Mouse (Mus musculus) kidney, embryonic 16.5 days (tissue): ENCODE measurements around the gene Il15. TPM values are rescaled to one million over a fixed set of nuclear protein-coding genes. Genes with fewer than 3 reads are reported as not detected.

Experiments
- ATAC-seq: fragments of 200-750 bp; cut with Nextera tagmentation; 2 replicates; pipeline ENCODE4 v1.8.0; 2017; ENCODE audit warnings: moderate TSS enrichment; ENCODE audit not compliant: low FRiP score, low TSS enrichment
- H3K27ac ChIP-seq: fragments of 300-500 bp; sonication (generic); 2 replicates; pipeline ENCODE4 v1.5.1; 2014; ENCODE audit warnings: low read length
- H3K27me3 ChIP-seq: fragments of 300-500 bp; sonication (generic); 2 replicates; pipeline ENCODE4 v1.6.1; 2014; ENCODE audit warnings: low read length, control low read depth, mixed read lengths; ENCODE audit not compliant: insufficient read depth
- H3K36me3 ChIP-seq: fragments of 300-500 bp; sonication (generic); 2 replicates; pipeline ENCODE4 v1.6.1; 2014; ENCODE audit warnings: low read length, control low read depth, mixed read lengths; ENCODE audit not compliant: insufficient read depth
- H3K4me1 ChIP-seq: fragments of 300-500 bp; sonication (generic); 2 replicates; pipeline ENCODE4 v1.6.1; 2014; ENCODE audit warnings: low read length, control low read depth, mixed read lengths; ENCODE audit not compliant: insufficient read depth
- H3K4me2 ChIP-seq: fragments of 300-500 bp; sonication (generic); replicated peaks from 2 replicates; pipeline ENCODE4 v1.6.1; 2014; ENCODE audit warnings: low read depth, low read length
- H3K4me3 ChIP-seq: fragments of 300-500 bp; sonication (generic); 2 replicates; pipeline ENCODE4 v1.5.1; 2014; ENCODE audit warnings: mild to moderate bottlenecking, low read length
- H3K9ac ChIP-seq: fragments of 300-500 bp; sonication (generic); replicated peaks from 2 replicates; pipeline ENCODE4 v1.6.1; 2014; ENCODE audit warnings: low read length
- H3K9me3 ChIP-seq: fragments of 300-500 bp; sonication (generic); 2 replicates; pipeline ENCODE4 v1.6.1; 2016; ENCODE audit warnings: low read length, control low read depth
- WGBS: fragments of 180-500 bp; shearing (Covaris S2); extraction: QIAGEN DNeasy Blood & Tissue Kit; methylation state at CpG from one replicate; pipeline ENCODE4 v1.1.7; 2014; 5-methylcytosine and 5-hydroxymethylcytosine counted together
- polyA plus RNA-seq: library from polyadenylated mRNA; unstranded; fragments of >200 nt; fragmentation: Nextera tagmentation; extraction: Ambion mirVana; gene quantifications from 2 replicates; pipeline ENCODE4 v1.2.1, GENCODE M21; 2015

The Il15 gene
- polyA plus RNA-seq, 1 experiment from 2014 or later, result 7.2 TPM

DNA sequence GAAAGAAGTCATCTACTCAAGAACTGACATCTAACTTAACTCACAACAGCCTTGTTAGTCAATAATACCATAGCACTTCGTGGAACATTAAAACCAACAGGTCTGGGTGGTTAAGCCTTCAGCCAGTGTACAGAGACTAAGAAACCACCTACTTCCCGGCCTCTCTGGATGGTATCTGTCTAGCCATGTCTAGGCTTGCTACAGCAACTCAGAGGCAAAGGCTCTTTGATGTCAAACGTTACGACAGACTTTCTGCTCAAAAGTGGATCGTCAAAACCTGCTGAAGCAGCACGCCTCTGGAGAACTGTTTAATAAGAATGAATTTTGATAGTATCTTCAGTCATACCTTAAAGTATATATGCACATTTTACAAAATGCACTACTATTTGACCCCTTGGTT, 77.4 kb downstream of the Il15 start:
- no peak overlapping the region for H3K27ac ChIP-seq
- H3K4me2 ChIP-seq, result no peak overlapping the region
- H3K4me1 ChIP-seq, result no peaks in the 10 kb centered on the region
- no peaks in the 10 kb centered on the region for H3K27me3 ChIP-seq
- H3K9me3 ChIP-seq, result no peaks in the 10 kb centered on the region
- no peak for ATAC-seq
- H3K4me3 ChIP-seq, result no peak overlapping the region
- H3K9ac ChIP-seq, result no peak overlapping the region
- 69% methylated on average over 6 of the region's 6 CpGs for WGBS
- no peaks in the 10 kb centered on the region for H3K36me3 ChIP-seq

- ATAC-seq, result no peak
- Histone ChIP-seq H3K27me3 (no peaks in the 10 kb centered on the region), H3K27ac (no peak overlapping the region), H3K9ac (no peak overlapping the region), H3K36me3 (no peaks in the 10 kb centered on the region), H3K4me2 (no peak overlapping the region), H3K4me1 (no peaks in the 10 kb centered on the region), H3K9me3 (no peaks in the 10 kb centered on the region), H3K4me3 (no peak overlapping the region)
- WGBS, result 77% methylated on average over 3 of the region's 3 CpGs
These were observed 85.6 kb downstream of the Il15 start for GRCm38 (mm10) chr8:82317446-82317845.

DNA sequence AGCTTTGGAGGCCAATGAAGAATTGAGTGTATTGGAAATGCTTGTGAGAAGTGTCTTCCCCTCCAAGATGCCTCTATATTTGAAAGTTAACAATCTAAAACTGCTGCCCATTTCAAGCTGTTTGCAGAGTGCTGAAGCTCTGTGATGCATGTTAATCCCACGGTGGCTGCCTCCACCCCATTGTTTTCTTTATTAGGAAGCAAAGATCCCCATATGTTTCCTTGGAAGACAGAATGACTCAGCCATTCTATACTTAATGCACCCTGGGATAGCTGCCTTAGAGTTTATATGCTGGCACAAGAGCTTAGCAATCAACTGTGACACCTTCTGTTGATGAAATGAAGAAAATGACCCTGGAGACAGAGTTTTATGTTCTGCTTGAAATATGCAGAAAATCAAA, 96.6 kb downstream of the Il15 start:
- no peak for ATAC-seq
- no peaks in the 10 kb centered on the region for H3K36me3 ChIP-seq
- no peaks in the 10 kb centered on the region for H3K4me1 ChIP-seq
- no peaks in the 10 kb centered on the region for H3K27me3 ChIP-seq
- WGBS, result 7% methylated on average over 1 of the region's 1 CpGs
- H3K4me2 ChIP-seq, result no peak overlapping the region
- H3K4me3 ChIP-seq, result no peak overlapping the region
- H3K9me3 ChIP-seq, result no peaks in the 10 kb centered on the region
- H3K9ac ChIP-seq, result no peak overlapping the region
- H3K27ac ChIP-seq, result no peak overlapping the region

DNA sequence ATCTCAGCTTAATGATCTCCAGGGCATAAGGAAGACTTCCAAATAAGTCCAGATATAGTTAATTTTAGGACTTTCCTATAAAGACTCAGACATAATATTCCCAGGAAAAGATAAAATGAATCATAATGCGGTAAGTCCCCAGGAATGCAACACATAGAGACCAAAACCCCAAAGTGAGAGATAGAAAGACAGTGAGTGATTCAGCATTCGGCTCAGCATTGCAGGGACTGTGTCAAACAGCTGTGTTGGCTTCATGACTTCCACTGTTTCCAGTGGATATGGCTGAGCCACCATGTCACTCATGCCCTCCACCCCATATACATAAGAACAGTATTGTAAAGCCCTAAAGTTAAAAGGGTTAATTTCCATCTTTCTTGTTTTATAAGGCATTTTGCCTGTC, 106.8 kb downstream of the Il15 start:
- H3K27me3 ChIP-seq, result no peaks in the 10 kb centered on the region
- no peak for ATAC-seq
- no peaks in the 10 kb centered on the region for H3K4me1 ChIP-seq
- H3K36me3 ChIP-seq, result no peaks in the 10 kb centered on the region
- no peak overlapping the region for H3K4me3 ChIP-seq
- H3K9ac ChIP-seq, result no peak overlapping the region
- H3K9me3 ChIP-seq, result no peaks in the 10 kb centered on the region
- WGBS, result 85% methylated on average over 2 of the region's 2 CpGs
- no peak overlapping the region for H3K27ac ChIP-seq
- no peak overlapping the region for H3K4me2 ChIP-seq

DNA sequence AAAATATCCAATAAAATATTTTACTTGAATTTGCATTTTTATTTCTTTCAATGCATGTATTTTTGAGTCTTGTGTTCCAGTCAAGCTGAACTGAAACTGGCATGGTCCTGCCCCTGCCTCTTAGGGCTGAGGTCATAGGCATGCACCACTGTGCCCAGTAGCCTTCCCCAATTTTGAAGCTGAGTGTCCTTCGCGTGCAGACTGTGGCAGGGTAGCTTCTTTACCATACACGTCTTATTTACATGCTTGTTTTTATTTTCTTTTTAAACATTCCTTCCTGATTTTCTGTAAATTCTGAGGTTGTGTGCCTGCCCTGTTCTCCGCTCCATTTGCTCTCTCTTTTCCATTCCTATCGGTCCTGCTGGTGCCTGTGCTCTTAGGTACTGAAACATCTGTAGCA, 111.4 kb downstream of the Il15 start:
- Histone ChIP-seq H3K9ac (no peak overlapping the region), H3K4me3 (no peak overlapping the region), H3K36me3 (no peaks in the 10 kb centered on the region), H3K4me2 (no peak overlapping the region), H3K27ac (no peak overlapping the region), H3K9me3 (no peaks in the 10 kb centered on the region), H3K4me1 (no peaks in the 10 kb centered on the region), H3K27me3 (no peaks in the 10 kb centered on the region)
- WGBS, result 83% methylated on average over 5 of the region's 5 CpGs
- no peak for ATAC-seq

DNA sequence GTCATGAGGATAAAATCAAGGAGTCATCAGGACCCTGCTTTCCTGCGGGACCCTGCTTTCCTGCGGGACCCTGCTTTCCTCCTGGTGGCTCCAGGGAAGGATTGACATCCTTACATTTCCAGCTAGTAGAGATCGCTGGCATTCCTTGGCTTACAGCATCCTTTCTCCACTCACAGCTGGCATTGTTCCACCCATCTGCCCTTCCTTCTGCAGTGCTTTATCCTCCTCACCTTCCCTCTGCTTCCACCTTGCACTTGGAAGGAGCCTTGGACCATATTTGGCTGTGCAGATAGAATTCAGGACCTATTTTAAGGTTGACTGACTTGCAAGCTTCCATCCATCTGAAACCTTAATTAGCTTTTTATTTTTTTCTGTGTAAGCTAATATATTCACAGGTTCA, 117.2 kb downstream of the Il15 start:
- no peak overlapping the region for H3K9ac ChIP-seq
- no peak overlapping the region for H3K4me3 ChIP-seq
- ATAC-seq, result no peak
- H3K27me3 ChIP-seq, result no peaks in the 10 kb centered on the region
- H3K27ac ChIP-seq, result no peak overlapping the region
- H3K36me3 ChIP-seq, result no peaks in the 10 kb centered on the region
- no peaks in the 10 kb centered on the region for H3K9me3 ChIP-seq
- whole genome bisulfite sequencing, result 85% methylated on average over 3 of the region's 3 CpGs
- H3K4me2 ChIP-seq, result no peak overlapping the region
- no peaks in the 10 kb centered on the region for H3K4me1 ChIP-seq

DNA sequence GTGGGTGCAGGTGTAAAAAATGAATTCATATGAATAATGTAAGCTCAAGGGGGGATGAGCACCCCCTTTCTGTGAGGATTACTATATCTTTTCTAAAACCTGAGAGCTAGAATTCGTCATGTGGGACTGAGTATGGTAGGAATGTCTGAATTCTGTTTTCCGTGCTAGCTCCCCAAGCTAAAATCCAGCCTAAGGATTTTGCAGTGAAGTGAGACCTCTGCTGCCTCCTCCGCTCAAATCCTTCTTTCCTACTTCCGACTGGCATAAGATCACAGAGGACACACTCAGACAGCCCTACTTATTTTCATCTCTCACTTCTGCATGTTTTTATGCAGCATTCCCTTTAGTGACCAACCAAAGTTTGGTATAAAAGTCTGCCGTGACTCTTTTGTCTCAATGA, 121.0 kb downstream of the Il15 start:
- no peaks in the 10 kb centered on the region for H3K4me1 ChIP-seq
- ATAC-seq, result no peak
- no peak overlapping the region for H3K27ac ChIP-seq
- no peaks in the 10 kb centered on the region for H3K27me3 ChIP-seq
- no peak overlapping the region for H3K4me2 ChIP-seq
- no peak overlapping the region for H3K4me3 ChIP-seq
- WGBS, result 88% methylated on average over 5 of the region's 5 CpGs
- no peaks in the 10 kb centered on the region for H3K9me3 ChIP-seq
- no peak overlapping the region for H3K9ac ChIP-seq
- H3K36me3 ChIP-seq, result no peaks in the 10 kb centered on the region
